Mouse (Mus musculus) C2C12 (cell line): ENCODE data around the gene Ttc30b.

Source experiments
- CEBPB ChIP-seq: IDR thresholded peaks from one replicate; pipeline ENCODE4 v1.6.1; 2011; ENCODE audit warnings: low read depth, mild to moderate bottlenecking, control low read depth, moderate library complexity
- CTCF ChIP-seq: IDR thresholded peaks from one replicate; pipeline ENCODE4 v1.5.1; 2011; ENCODE audit not compliant: control insufficient read depth, insufficient read depth, insufficient read length
- FOSL1 ChIP-seq: IDR thresholded peaks from one replicate; pipeline ENCODE4 v1.8.0; 2011; ENCODE audit warnings: mild to moderate bottlenecking, low read length; ENCODE audit not compliant: poor library complexity, insufficient read depth, severe bottlenecking
- MAX ChIP-seq: IDR thresholded peaks from one replicate; pipeline ENCODE4 v1.6.1; 2011; ENCODE audit warnings: mild to moderate bottlenecking, control low read depth
- MYOG ChIP-seq: IDR thresholded peaks from one replicate; pipeline ENCODE4 v1.6.1; 2011; ENCODE audit not compliant: control insufficient read depth, insufficient read length; ENCODE audit errors: extremely low read depth
- USF1 ChIP-seq: IDR thresholded peaks from one replicate; pipeline ENCODE4 v1.6.1; 2011; ENCODE audit warnings: low read depth, mild to moderate bottlenecking, control low read depth, moderate library complexity

GRCm38 (mm10) chr2:75930941-75931340, 7.4 kb downstream of the Ttc30b start:
- TF ChIP-seq CTCF (no peak), FOSL1 (no peak), MAX (no peak), USF1 (no peak), MYOG (no peak), CEBPB (no peak)
